Mouse (Mus musculus) liver, embryonic 14.5 days (tissue): ENCODE measurements around the gene Itgb7. TPM values are rescaled to one million over a fixed set of nuclear protein-coding genes. Genes with fewer than 3 reads are reported as not detected.
A peak's percentile ranks its signal among the peaks of the same experiment; 100 is the strongest.

Experiments
- ATAC-seq: fragments of 200-750 bp; cut with Nextera tagmentation; 2 replicates; pipeline ENCODE4 v1.8.0; 2017; ENCODE audit warnings: moderate number of reproducible peaks, mild to moderate bottlenecking, moderate library complexity; ENCODE audit not compliant: insufficient read depth
- DNase-seq, 3 experiments: peaks; one replicate each; pipeline ENCODE4 v3.0.0-alpha.2; 2012 to 2013; ENCODE audit warnings: low read depth in 3 of 3, low spot score in 3 of 3
- H3K27ac ChIP-seq: fragments of 300-500 bp; sonication (generic); 2 replicates; pipeline ENCODE4 v1.5.1; 2014; ENCODE audit warnings: moderate library complexity, mild to moderate bottlenecking, control low read depth, inconsistent platforms
- H3K27me3 ChIP-seq: fragments of 300-500 bp; sonication (generic); 2 replicates; pipeline ENCODE4 v1.6.1; 2014; ENCODE audit warnings: mild to moderate bottlenecking, low read length, moderate library complexity; ENCODE audit not compliant: control insufficient read depth, insufficient read depth
- H3K36me3 ChIP-seq: fragments of 300-500 bp; sonication (generic); replicated peaks from 2 replicates; pipeline ENCODE4 v1.6.1; 2014; ENCODE audit warnings: low read depth; ENCODE audit not compliant: control insufficient read depth, insufficient read depth
- H3K4me1 ChIP-seq, 2 experiments: fragments of 200-500 bp in 1 of 2; fragments of 300-500 bp in 1 of 2; sonication (generic) in 1 of 2; replicated peaks; 2 replicates each; pipeline ENCODE4 v1.6.1; 2012 to 2014; ENCODE audit warnings: antibody characterized with exemption in 1 of 2, inconsistent platforms in 1 of 2, low read length in 1 of 2; ENCODE audit not compliant: control insufficient read depth in 2 of 2, insufficient read depth in 2 of 2
- H3K4me2 ChIP-seq: fragments of 300-500 bp; sonication (generic); 2 replicates; pipeline ENCODE4 v1.6.1; 2014; ENCODE audit warnings: low read depth, mild to moderate bottlenecking, control low read depth, moderate library complexity
- H3K4me3 ChIP-seq, 2 experiments: fragments of 200-500 bp in 1 of 2; fragments of 300-500 bp in 1 of 2; sonication (generic) in 1 of 2; 2 replicates each; pipeline ENCODE4 v1.5.1; 2012 to 2014; ENCODE audit warnings: low read depth in 2 of 2, low read length in 2 of 2, mild to moderate bottlenecking in 2 of 2, control low read depth in 1 of 2, inconsistent platforms in 1 of 2, moderate library complexity in 1 of 2; ENCODE audit not compliant: insufficient read depth in 1 of 2
- H3K9ac ChIP-seq: fragments of 300-500 bp; sonication (generic); replicated peaks from 2 replicates; pipeline ENCODE4 v1.6.1; 2014; ENCODE audit warnings: mild to moderate bottlenecking, control low read depth, moderate library complexity
- H3K9me3 ChIP-seq: fragments of 300-500 bp; sonication (generic); 2 replicates; pipeline ENCODE4 v1.6.1; 2016; ENCODE audit warnings: low read length, mixed read lengths; ENCODE audit not compliant: control insufficient read depth
- CTCF ChIP-seq: IDR thresholded peaks from 2 replicates; pipeline ENCODE4 v1.5.1; 2016; ENCODE audit warnings: antibody characterized with exemption, low read depth, control low read depth
- EP300 ChIP-seq: IDR thresholded peaks from 2 replicates; pipeline ENCODE4 v1.6.1; 2016; ENCODE audit warnings: antibody characterized with exemption, low read depth
- WGBS: fragments of 180-500 bp; shearing (Covaris S2); extraction: QIAGEN DNeasy Blood & Tissue Kit; methylation state at CpG from one replicate; pipeline ENCODE4 v1.1.7; 2014; ENCODE audit not compliant: insufficient replicate concordance; 5-methylcytosine and 5-hydroxymethylcytosine counted together
- polyA plus RNA-seq, 2 experiments: library from polyadenylated mRNA; depleted of rRNA in 1 of 2; stranded (reverse) in 1 of 2; unstranded in 1 of 2; fragments of >200 nt; fragmentation: Nextera tagmentation in 1 of 2; extraction: Ambion mirVana in 1 of 2; gene quantifications; 2 replicates each; pipeline versions ENCODE4 v1.2.1 to v1.2.3; 2012 to 2014

Itgb7 gene
- polyA plus RNA-seq, 2 experiments: 2.7 to 5.6 TPM

DNA sequence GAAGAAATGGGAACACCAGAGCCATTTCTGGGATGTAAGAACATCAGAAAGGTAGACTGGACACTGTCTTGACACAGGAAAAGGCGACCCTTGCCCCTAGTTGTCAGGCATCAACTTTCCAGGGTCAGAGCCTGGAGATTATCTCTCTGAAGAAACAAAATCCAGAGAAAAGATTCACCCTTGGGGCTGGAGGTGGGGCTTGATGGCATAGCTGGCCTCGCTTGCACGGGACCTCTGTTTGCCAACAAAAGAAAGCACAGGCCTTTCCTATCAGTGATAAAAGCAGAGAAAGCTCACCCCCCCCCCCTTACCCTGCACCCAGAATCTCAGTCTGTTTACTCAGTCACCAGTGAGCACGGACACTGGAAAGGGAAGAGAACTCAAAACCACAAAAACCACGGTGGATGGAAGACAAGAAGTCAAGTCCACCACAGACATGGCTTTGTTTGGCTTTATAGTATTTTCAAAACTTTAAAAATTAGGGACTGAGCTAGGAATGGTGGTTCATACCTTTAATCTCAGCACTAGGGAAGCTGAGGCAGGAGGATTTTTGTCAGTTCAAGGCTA, 38.8 kb downstream of the Itgb7 start:
- Histone ChIP-seq H3K9ac (no peak overlapping the region), H3K4me3 (no peak overlapping the region), H3K4me1 (peaks cover 0 to 22% of the 10 kb centered on the region in 2 experiments; a peak in 2 of 4 replicates), H3K27ac (no peak overlapping the region), H3K4me2 (no peak overlapping the region), H3K27me3 (no peaks in the 10 kb centered on the region), H3K36me3 (no peaks in the 10 kb centered on the region), H3K9me3 (no peaks in the 10 kb centered on the region)
- no peak for TF ChIP-seq EP300
- TF ChIP-seq CTCF: no peak
- ATAC-seq (no peak), DNase-seq (no peak)
- 14% methylated on average over 5 of the region's 5 CpGs for WGBS

- H3K27ac ChIP-seq: no peak overlapping the region
- H3K4me2 ChIP-seq: no peak overlapping the region
- H3K4me1 ChIP-seq: peaks cover 0 to 22% of the 10 kb centered on the region in 2 experiments; a peak in 2 of 4 replicates
- H3K27me3 ChIP-seq: no peaks in the 10 kb centered on the region
- H3K9me3 ChIP-seq: no peaks in the 10 kb centered on the region
- TF ChIP-seq CTCF (no peak), EP300 (no peak)
- no peak for DNase-seq
- H3K9ac ChIP-seq: no peak overlapping the region
- 26% methylated on average over 7 of the region's 7 CpGs for WGBS
- no peak for ATAC-seq
- no peak overlapping the region for H3K4me3 ChIP-seq
- no peaks in the 10 kb centered on the region for H3K36me3 ChIP-seq
Measured at GRCm38 (mm10) chr15:102192271-102192812, 39.4 kb downstream of the Itgb7 start.

- H3K27ac ChIP-seq: no peak overlapping the region
- ATAC-seq: peak; percentile 33
Measured at GRCm38 (mm10) chr15:102191699-102192098, 40.0 kb downstream of the Itgb7 start.

DNA sequence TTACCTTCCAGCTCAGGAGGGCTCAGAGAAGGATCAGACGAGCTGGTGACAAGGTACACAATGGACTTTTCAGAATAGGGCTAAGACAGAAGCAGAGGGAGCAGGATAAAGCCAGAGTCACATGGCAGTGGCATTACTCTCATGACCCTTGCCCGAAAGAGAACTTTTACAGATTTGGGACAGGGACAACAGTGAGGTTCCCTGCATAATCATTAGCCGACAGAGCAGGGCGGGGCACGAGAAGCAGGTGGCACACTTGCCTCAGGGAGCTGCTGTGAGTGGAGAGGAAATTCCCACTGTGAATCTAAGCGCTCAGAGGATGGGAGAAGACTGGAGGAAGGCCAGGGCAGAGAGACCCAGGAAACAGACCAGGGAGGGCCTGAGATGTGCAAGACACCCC, 42.9 kb downstream of the Itgb7 start:
- no peak for DNase-seq
- Histone ChIP-seq H3K9ac (no peak overlapping the region), H3K4me1 (peaks cover 0 to 16% of the 10 kb centered on the region in 2 experiments; a peak in 2 of 4 replicates), H3K9me3 (no peaks in the 10 kb centered on the region), H3K4me2 (peak overlapping the region; percentile 27), H3K27ac (no peak overlapping the region), H3K4me3 (no peak overlapping the region), H3K36me3 (no peaks in the 10 kb centered on the region), H3K27me3 (no peaks in the 10 kb centered on the region)
- WGBS: 49% methylated on average over 6 of the region's 6 CpGs
- no peak for ATAC-seq
- TF ChIP-seq CTCF (no peak), EP300 (no peak)

More at GRCm38 (mm10) chr15:102191699-102192098, 40.0 kb downstream of the Itgb7 start:
- no peak for DNase-seq
- Histone ChIP-seq H3K4me2 (no peak overlapping the region), H3K4me1 (peaks cover 0 to 22% of the 10 kb centered on the region in 2 experiments; a peak in 2 of 4 replicates), H3K9ac (no peak overlapping the region), H3K36me3 (no peaks in the 10 kb centered on the region), H3K27me3 (no peaks in the 10 kb centered on the region), H3K9me3 (no peaks in the 10 kb centered on the region), H3K4me3 (no peak overlapping the region)
- 53% methylated on average over 7 of the region's 7 CpGs for WGBS
- no peak for TF ChIP-seq CTCF
- no peak for TF ChIP-seq EP300

DNA sequence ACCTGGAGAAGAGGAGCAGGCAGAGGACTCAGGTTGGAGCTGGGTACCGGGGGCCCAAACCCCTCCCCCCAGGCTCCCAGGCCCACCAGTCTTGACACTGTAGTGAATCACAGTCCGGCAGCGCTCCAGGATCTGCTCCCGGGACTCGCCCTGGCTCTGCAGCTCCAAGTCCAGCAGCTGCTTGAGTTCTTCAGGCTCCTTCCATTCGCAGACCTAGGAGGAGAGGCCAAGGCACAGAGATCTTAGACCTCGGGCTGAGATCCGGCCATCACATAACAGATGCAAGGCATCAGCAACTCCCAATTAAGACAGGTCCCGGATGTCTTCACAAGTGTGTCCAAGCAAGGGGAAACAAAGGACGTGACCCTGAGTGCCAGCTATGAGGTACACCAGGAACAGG, 43.6 kb downstream of the Itgb7 start:
- H3K9ac ChIP-seq: no peak overlapping the region
- WGBS: 76% methylated on average over 10 of the region's 10 CpGs
- no peaks in the 10 kb centered on the region for H3K9me3 ChIP-seq
- no peak for DNase-seq
- H3K4me3 ChIP-seq: no peak overlapping the region
- H3K4me2 ChIP-seq: peak overlapping the region; percentile 27
- no peak overlapping the region for H3K27ac ChIP-seq
- no peak for ATAC-seq
- H3K36me3 ChIP-seq: no peaks in the 10 kb centered on the region
- TF ChIP-seq EP300 (no peak), CTCF (no peak)
- peaks cover 0 to 16% of the 10 kb centered on the region in 2 experiments; a peak in 2 of 4 replicates for H3K4me1 ChIP-seq
- H3K27me3 ChIP-seq: no peaks in the 10 kb centered on the region
